Mouse (Mus musculus) heart, embryonic 15.5 days (tissue): ENCODE data around the gene Slc35e1. TPM values are rescaled to one million over a fixed set of nuclear protein-coding genes. Genes with fewer than 3 reads are reported as not detected.

Source experiments
- ATAC-seq: fragments of 200-750 bp; cut with Nextera tagmentation; replicated peaks from 2 replicates; pipeline ENCODE4 v1.8.0; 2017; ENCODE audit warnings: low read depth, moderate TSS enrichment; ENCODE audit not compliant: insufficient number of reproducible peaks, insufficient read depth, low FRiP score
- H3K27ac ChIP-seq: fragments of 300-500 bp; sonication (generic); 2 replicates; pipeline ENCODE4 v1.5.1; 2015; ENCODE audit warnings: mild to moderate bottlenecking, inconsistent platforms
- H3K27me3 ChIP-seq: fragments of 300-500 bp; sonication (generic); 2 replicates; pipeline ENCODE4 v1.6.1; 2015; ENCODE audit warnings: inconsistent platforms
- H3K36me3 ChIP-seq: fragments of 300-500 bp; sonication (generic); 2 replicates; pipeline ENCODE4 v1.6.1; 2015; ENCODE audit warnings: mild to moderate bottlenecking, inconsistent platforms
- H3K4me1 ChIP-seq: fragments of 300-500 bp; sonication (generic); replicated peaks from 2 replicates; pipeline ENCODE4 v1.6.1; 2015; ENCODE audit warnings: inconsistent platforms
- H3K4me2 ChIP-seq: fragments of 300-500 bp; sonication (generic); 2 replicates; pipeline ENCODE4 v1.6.1; 2015; ENCODE audit warnings: inconsistent platforms, mild to moderate bottlenecking, moderate library complexity
- H3K4me3 ChIP-seq: fragments of 300-500 bp; sonication (generic); 2 replicates; pipeline ENCODE4 v1.5.1; 2015; ENCODE audit warnings: mild to moderate bottlenecking, inconsistent platforms
- H3K9ac ChIP-seq: fragments of 300-500 bp; sonication (generic); 2 replicates; pipeline ENCODE4 v1.6.1; 2015; ENCODE audit warnings: mild to moderate bottlenecking, inconsistent platforms
- H3K9me3 ChIP-seq: fragments of 300-500 bp; sonication (generic); replicated peaks from 2 replicates; pipeline ENCODE4 v1.6.1; 2016; ENCODE audit warnings: inconsistent platforms
- WGBS: fragments of 180-500 bp; shearing (Covaris S2); methylation state at CpG from one replicate; pipeline ENCODE4 v1.1.7; 2015; ENCODE audit warnings: mixed read lengths; 5-methylcytosine and 5-hydroxymethylcytosine counted together
- microRNA-seq: library from miRNA; unstranded; fragments of <30 nt; microRNA quantifications from one replicate; pipeline ENCODE4, GENCODE M21; 2016
- polyA plus RNA-seq: library from polyadenylated mRNA; unstranded; fragments of >200 nt; fragmentation: Nextera tagmentation; extraction: Ambion mirVana; gene quantifications from 2 replicates; pipeline ENCODE4 v1.2.1, GENCODE M21; 2015

Gene Slc35e1
- polyA plus RNA-seq, 1 experiment from 2014 or later, result 12.7 TPM

DNA sequence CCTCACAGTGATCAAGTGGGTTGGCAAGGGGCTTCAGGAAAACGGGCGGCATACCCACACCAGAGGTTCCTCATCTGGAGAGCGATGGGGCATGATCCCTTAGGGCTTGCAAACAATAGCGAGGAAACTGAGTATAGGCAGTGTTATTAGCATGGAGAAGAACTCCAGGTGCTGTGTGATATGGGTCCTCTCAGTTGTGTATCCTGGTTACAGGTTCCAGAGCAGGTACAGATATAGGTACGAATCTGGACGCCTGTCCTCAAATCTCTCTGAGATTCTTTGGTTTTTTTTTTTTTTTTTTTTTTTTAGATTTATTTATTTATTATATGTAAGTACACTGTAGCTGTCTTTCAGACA lies 48.4 kb downstream of the Slc35e1 start:
- 0 out of 2 replicates have a peak overlapping the region, but pooled peaks have one; percentile 29 for H3K27ac ChIP-seq
- ATAC-seq, result no peak; the same call in none of the 2 replicates
- H3K27me3 ChIP-seq, result no peaks in the 10 kb centered on the region
- peak overlapping the region; percentile 59 for H3K9ac ChIP-seq
- 47% methylated on average over 6 of the region's 6 CpGs for WGBS
- 0 out of 2 replicates have a peak, but pooled peaks cover 1% of the 10 kb centered on the region for H3K36me3 ChIP-seq
- H3K4me2 ChIP-seq, result peak overlapping the region; percentile 74
- peaks cover 4% of the 10 kb centered on the region; the same call in 1 of the 2 replicates for H3K4me1 ChIP-seq
- peak overlapping the region; percentile 51 for H3K4me3 ChIP-seq
- no peaks in the 10 kb centered on the region for H3K9me3 ChIP-seq

GRCm38 (mm10) chr8:72443338-72443993 lies 48.9 kb downstream of the Slc35e1 start, which contains the start of the genes Calr3 and 1700030K09Rik:
Gene Calr3, minus strand, starts transcription at chr8:72443870.
Gene 1700030K09Rik, plus strand, starts transcription at chr8:72443880.
- Histone ChIP-seq H3K9me3 (no peaks in the 10 kb centered on the region), H3K27ac (0 out of 2 replicates have a peak within 1 kb of the TSS, but pooled peaks have one; percentile 29), H3K4me1 (peaks cover 4% of the 10 kb centered on the region; the same call in 1 of the 2 replicates), H3K36me3 (no peaks in the 10 kb centered on the region), H3K4me3 (peak within 1 kb of the TSS; percentile 51), H3K9ac (peak within 1 kb of the TSS; percentile 59), H3K27me3 (no peaks in the 10 kb centered on the region), H3K4me2 (peak within 1 kb of the TSS; percentile 74)
- ATAC-seq, result peak; percentile 99
- WGBS, result 5% methylated on average over 34 of the region's 34 CpGs

DNA sequence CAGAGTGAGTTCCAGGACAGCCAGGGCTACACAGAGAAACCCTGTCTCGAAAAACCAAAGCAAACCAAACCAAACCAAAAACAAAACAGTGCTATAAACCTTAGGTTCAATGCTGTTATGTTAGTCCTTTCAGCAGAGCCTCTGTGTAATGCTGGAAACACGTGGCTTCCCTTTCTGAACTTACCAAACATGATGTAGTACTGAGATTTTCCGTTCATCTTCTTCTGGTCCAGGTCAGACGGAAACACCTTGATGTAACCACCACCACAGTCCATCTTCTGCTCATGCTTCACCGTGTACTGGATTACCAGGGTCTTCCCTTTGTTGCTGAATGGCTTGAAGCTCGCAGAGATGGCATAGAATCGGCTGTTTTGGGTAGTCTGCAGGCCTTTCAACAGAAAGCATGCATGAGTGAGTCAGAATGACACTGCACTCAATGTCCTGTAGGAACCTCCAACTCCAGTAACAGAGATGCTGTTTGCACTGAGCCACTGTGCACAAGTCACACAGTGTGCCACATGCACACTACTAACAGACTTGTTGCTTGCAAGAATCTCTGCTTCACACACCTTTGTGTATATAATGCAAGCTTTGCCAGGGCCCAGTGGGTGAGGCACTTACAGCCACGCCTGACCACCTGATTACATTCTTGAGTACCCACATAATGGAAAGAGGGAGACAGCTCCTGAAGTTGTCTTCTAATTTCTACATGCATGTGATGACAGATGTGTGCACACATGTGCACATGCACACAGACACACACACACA lies 54.0 kb downstream of the Slc35e1 start:
- Histone ChIP-seq H3K27me3 (no peaks in the 10 kb centered on the region), H3K4me1 (peaks cover 10% of the 10 kb centered on the region), H3K9me3 (no peaks in the 10 kb centered on the region), H3K36me3 (no peaks in the 10 kb centered on the region), H3K4me3 (no peak overlapping the region), H3K4me2 (no peak overlapping the region), H3K9ac (no peak overlapping the region), H3K27ac (no peak overlapping the region)
- ATAC-seq, result no peak
- WGBS, result 75% methylated on average over 8 of the region's 8 CpGs

DNA sequence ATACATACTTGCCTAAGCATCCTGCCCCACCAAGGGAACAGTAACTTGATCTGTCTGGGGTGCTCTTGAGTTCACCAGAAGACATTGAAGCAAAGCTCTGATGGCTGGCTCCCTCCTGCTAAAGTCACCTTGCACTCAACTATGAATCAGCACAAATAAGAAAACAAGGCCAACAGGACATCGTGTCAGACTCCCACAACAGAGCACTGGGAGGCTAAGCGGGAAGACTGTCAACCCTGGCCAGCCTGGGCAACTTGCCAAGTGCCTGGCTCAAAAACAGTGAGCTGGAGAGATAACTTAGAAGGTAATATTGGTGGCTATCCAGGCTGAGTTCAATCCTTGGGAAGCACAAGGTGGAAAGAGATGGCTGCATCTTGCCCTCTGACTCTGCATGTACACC lies 57.5 kb downstream of the Slc35e1 start:
- Histone ChIP-seq H3K4me3 (no peak overlapping the region), H3K36me3 (no peaks in the 10 kb centered on the region), H3K4me2 (no peak overlapping the region), H3K9ac (no peak overlapping the region), H3K9me3 (no peaks in the 10 kb centered on the region), H3K27me3 (no peaks in the 10 kb centered on the region), H3K27ac (peak overlapping the region; percentile 60), H3K4me1 (peaks cover 7% of the 10 kb centered on the region)
- 6% methylated on average over 2 of the region's 2 CpGs for WGBS
- ATAC-seq, result peak; percentile 50; the same call in 1 of the 2 replicates

Small RNA genes within 50 kb of the gene (microRNA-seq; reads per million reads assigned to microRNA genes)
- not detected for gene Gm28019
- 2.5 reads per million, percentile 7 among the genes with 10 or more reads in this experiment for gene Mir7068

Other genes starting within 250 kb of the Slc35e1 start
- 14.8 and 15.9 TPM in 2 replicates for gene Gm10282, start 187.4 kb downstream of the Slc35e1 start, polyA plus RNA-seq
- gene Klf2, start 173.6 kb downstream of the Slc35e1 start, polyA plus RNA-seq, result 18.5 and 19.5 TPM in 2 replicates
- gene Eps15l1, start 71.2 kb downstream of the Slc35e1 start, polyA plus RNA-seq, result 30.5 and 42.0 TPM in 2 replicates
- 1.1 and 1.2 TPM in 2 replicates for gene Calr3, start 48.7 kb downstream of the Slc35e1 start, polyA plus RNA-seq
- gene 1700030K09Rik, start 48.7 kb downstream of the Slc35e1 start, polyA plus RNA-seq, result 8.6 and 11.0 TPM in 2 replicates
- 36.1 and 44.9 TPM in 2 replicates for gene Cherp, start 17.4 kb downstream of the Slc35e1 start, polyA plus RNA-seq
- gene Med26, start 55.7 kb upstream of the Slc35e1 start, polyA plus RNA-seq, result 8.8 and 11.5 TPM in 2 replicates
- gene Smim7, start 78.5 kb upstream of the Slc35e1 start, polyA plus RNA-seq, result 94.2 and 102 TPM in 2 replicates
- gene Tmem38a, start 79.4 kb upstream of the Slc35e1 start, polyA plus RNA-seq, result 87.4 and 91.5 TPM in 2 replicates
- gene Nwd1, start 154.1 kb upstream of the Slc35e1 start, polyA plus RNA-seq, result 0.23 and 0.38 TPM in 2 replicates
- gene Sin3b, start 230.7 kb upstream of the Slc35e1 start, polyA plus RNA-seq, result 139 and 161 TPM in 2 replicates